ENCODE assay signal across 13 mouse cellular contexts in genomic region chr6:116347953-116348352, GRCm38 (mm10).
"Had no signal": no experiment of that assay in that cellular context is flagged by ENCODE, and none has a peak within 500 bp of the region (broad histone marks: within the 10 kb centered on the region; RNA-seq: fewer than 3 reads in every experiment).

No protein-coding gene starts in this region.

- H3K9ac ChIP-seq: hindbrain, embryonic 14.5 days; limb, embryonic 15.5 days; lung, embryonic 15.5 days; midbrain, embryonic 12.5 days; neural tube, embryonic 13.5 days had no signal

- ATAC-seq: midbrain, embryonic 16.5 days had no signal

- H3K4me3 ChIP-seq: limb, embryonic 15.5 days; lung, embryonic 15.5 days; megakaryocyte, embryonic 14.5 days; midbrain, embryonic 12.5 days; neural tube, embryonic 13.5 days had no signal

- H3K36me3 ChIP-seq: limb, embryonic 15.5 days; lung, embryonic 15.5 days; midbrain, embryonic 12.5 days; neural tube, embryonic 13.5 days had no signal

- H3K27me3 ChIP-seq: limb, embryonic 15.5 days; lung, embryonic 15.5 days; megakaryocyte, embryonic 14.5 days; midbrain, embryonic 12.5 days; neural tube, embryonic 13.5 days had no signal

- H3K27ac ChIP-seq: hindbrain, embryonic 14.5 days; limb, embryonic 15.5 days; lung, embryonic 15.5 days; macrophage; midbrain, embryonic 12.5 days; neural tube, embryonic 13.5 days had no signal

- H3K4me1 ChIP-seq: limb, embryonic 15.5 days; lung, embryonic 15.5 days; midbrain, embryonic 12.5 days; neural tube, embryonic 13.5 days had no signal

- H3K9me3 ChIP-seq: limb, embryonic 15.5 days; lung, embryonic 15.5 days; megakaryocyte, embryonic 14.5 days; midbrain, embryonic 12.5 days; neural tube, embryonic 13.5 days had no signal

- DNase-seq: kidney, adult 18-20 months; layer of hippocampus, adult 9-11 months; layer of hippocampus, postnatal 36 days; lung, postnatal 14 days; right cerebral cortex, postnatal 14 days had no signal

- H3K4me2 ChIP-seq: hindbrain, embryonic 14.5 days; limb, embryonic 15.5 days; lung, embryonic 15.5 days; midbrain, embryonic 12.5 days; neural tube, embryonic 13.5 days had no signal
